Mouse (Mus musculus) 3134 (cell line): Measurements from ENCODE around the gene Gm16253.

Experiments
- DNase-seq: peaks from one replicate; pipeline ENCODE4 v3.0.0-alpha.2; 2011; ENCODE audit warnings: low spot score; ENCODE audit not compliant: insufficient read length; ENCODE audit errors: extremely low read depth

Gene Gm16253

GRCm38 (mm10) chr3:96576690-96577541 is at the start of gene Gm16253:
TSS of gene Gm16253 (plus strand) at chr3:96576984.
- peak; percentile 85 for DNase-seq

GRCm38 (mm10) chr3:96528506-96528905 is 48.3 kb upstream of the Gm16253 start:
- no peak for DNase-seq

GRCm38 (mm10) chr3:96532050-96532449 is 44.7 kb upstream of the Gm16253 start:
- DNase-seq = no peak

- no peak for DNase-seq
Observed at GRCm38 (mm10) chr3:96534300-96534699, 42.5 kb upstream of the Gm16253 start.

- no peak for DNase-seq
Observed at GRCm38 (mm10) chr3:96539316-96539715, 37.5 kb upstream of the Gm16253 start.

- DNase-seq = no peak
Observed at GRCm38 (mm10) chr3:96540740-96541139, 36.0 kb upstream of the Gm16253 start.

- no peak for DNase-seq
Observed at GRCm38 (mm10) chr3:96541328-96542078, 35.3 kb upstream of the Gm16253 start.

GRCm38 (mm10) chr3:96542554-96542953 is 34.2 kb upstream of the Gm16253 start:
- no peak for DNase-seq

GRCm38 (mm10) chr3:96543345-96543744 is 33.4 kb upstream of the Gm16253 start:
- no peak for DNase-seq

GRCm38 (mm10) chr3:96545565-96545964 is 31.2 kb upstream of the Gm16253 start:
- no peak for DNase-seq

GRCm38 (mm10) chr3:96546880-96547279 is 29.9 kb upstream of the Gm16253 start:
- no peak for DNase-seq

GRCm38 (mm10) chr3:96547389-96547960 is 29.3 kb upstream of the Gm16253 start:
- no peak for DNase-seq

- DNase-seq = no peak
Observed at GRCm38 (mm10) chr3:96548824-96549223, 28.0 kb upstream of the Gm16253 start.

GRCm38 (mm10) chr3:96549346-96549745 is 27.4 kb upstream of the Gm16253 start:
- DNase-seq = no peak

GRCm38 (mm10) chr3:96551203-96551602 is 25.6 kb upstream of the Gm16253 start:
- no peak for DNase-seq

GRCm38 (mm10) chr3:96551890-96552289 is 24.9 kb upstream of the Gm16253 start:
- DNase-seq = no peak

- DNase-seq = no peak
Observed at GRCm38 (mm10) chr3:96553601-96554000, 23.2 kb upstream of the Gm16253 start.

- no peak for DNase-seq
Observed at GRCm38 (mm10) chr3:96554251-96554650, 22.5 kb upstream of the Gm16253 start.

- peak; percentile 56 for DNase-seq
Observed at GRCm38 (mm10) chr3:96555041-96555596, 21.7 kb upstream of the Gm16253 start.

GRCm38 (mm10) chr3:96555999-96556614 is 20.7 kb upstream of the Gm16253 start:
- no peak for DNase-seq
